Mouse (Mus musculus): ENCODE measurements around the gene Gps2.

Gps2 gene

GRCm38 (mm10) chr11:69913554-69914371 is at the start of gene Gps2:
Gps2 (plus strand) TSS chr11:69913888.
- peak; percentile 82 to 85 for DNase-seq

GRCm38 (mm10) chr11:69864138-69864860 is 49.4 kb upstream of the Gps2 start:
- DNase-seq, result no peak

- DNase-seq, result no peak
Observed at GRCm38 (mm10) chr11:69865561-69865960, 48.1 kb upstream of the Gps2 start.

GRCm38 (mm10) chr11:69867335-69867734 is 46.4 kb upstream of the Gps2 start:
- DNase-seq, result no peak

GRCm38 (mm10) chr11:69870289-69871069 is 43.2 kb upstream of the Gps2 start:
- DNase-seq, result no peak

GRCm38 (mm10) chr11:69871822-69872221 is 41.9 kb upstream of the Gps2 start:
- DNase-seq, result no peak

- no peak for DNase-seq
Observed at GRCm38 (mm10) chr11:69872451-69872850, 41.2 kb upstream of the Gps2 start.

- DNase-seq, result no peak
Observed at GRCm38 (mm10) chr11:69876186-69876585, 37.5 kb upstream of the Gps2 start.

- DNase-seq, result peak; percentile 66 to 84
Observed at GRCm38 (mm10) chr11:69876867-69877266, 36.8 kb upstream of the Gps2 start.

GRCm38 (mm10) chr11:69877878-69878277 is 35.8 kb upstream of the Gps2 start, which contains the start of gene Tmem95:
Tmem95 (minus strand) TSS chr11:69878018.
- DNase-seq, result no peak

GRCm38 (mm10) chr11:69878399-69878798 is 35.3 kb upstream of the Gps2 start:
- no peak for DNase-seq

GRCm38 (mm10) chr11:69878952-69879351 is 34.7 kb upstream of the Gps2 start:
- DNase-seq, result no peak

- no peak for DNase-seq
Observed at GRCm38 (mm10) chr11:69879711-69880110, 34.0 kb upstream of the Gps2 start.

GRCm38 (mm10) chr11:69880506-69880852 is 33.2 kb upstream of the Gps2 start:
- DNase-seq, result peak in 1 of 2 experiments; percentile 79

GRCm38 (mm10) chr11:69880853-69881603 is 32.7 kb upstream of the Gps2 start, which contains the start of gene Kctd11:
Kctd11 (minus strand) TSS chr11:69881406.
- peak; percentile 80 to 81 for DNase-seq

GRCm38 (mm10) chr11:69881787-69882670 is 31.7 kb upstream of the Gps2 start:
- no peak for DNase-seq

GRCm38 (mm10) chr11:69883066-69883465 is 30.6 kb upstream of the Gps2 start:
- DNase-seq, result peak in 1 of 2 experiments; percentile 63

- no peak for DNase-seq
Observed at GRCm38 (mm10) chr11:69883527-69884151, 30.0 kb upstream of the Gps2 start.

GRCm38 (mm10) chr11:69884240-69884639 is 29.4 kb upstream of the Gps2 start:
- no peak for DNase-seq

- no peak for DNase-seq
Observed at GRCm38 (mm10) chr11:69884663-69885062, 29.0 kb upstream of the Gps2 start.
